Mouse (Mus musculus) hindbrain, embryonic 14.5 days (tissue): Measurements from ENCODE around the gene Mapk12. TPM values are rescaled to one million over a fixed set of nuclear protein-coding genes. Genes with fewer than 3 reads are reported as not detected.

ENCODE experiments used
- ATAC-seq: fragments of 200-750 bp; cut with Nextera tagmentation; 2 replicates; pipeline ENCODE4 v1.8.0; 2017; ENCODE audit warnings: moderate number of reproducible peaks, mild to moderate bottlenecking, moderate TSS enrichment, moderate library complexity; ENCODE audit not compliant: low FRiP score
- DNase-seq: peaks from one replicate; pipeline ENCODE4 v3.0.0-alpha.2; 2015; ENCODE audit warnings: low spot score
- H3K27ac ChIP-seq: fragments of 300-500 bp; sonication (generic); 2 replicates; pipeline ENCODE4 v1.5.1; 2014; ENCODE audit warnings: mild to moderate bottlenecking, moderate library complexity
- H3K27me3 ChIP-seq: fragments of 300-500 bp; sonication (generic); 2 replicates; pipeline ENCODE4 v1.6.1; 2014; ENCODE audit warnings: mild to moderate bottlenecking, low read length, mixed read lengths; ENCODE audit not compliant: control insufficient read depth, insufficient read depth
- H3K36me3 ChIP-seq: fragments of 300-500 bp; sonication (generic); replicated peaks from 2 replicates; pipeline ENCODE4 v1.6.1; 2014; ENCODE audit not compliant: control insufficient read depth, insufficient read depth
- H3K4me1 ChIP-seq: fragments of 300-500 bp; sonication (generic); replicated peaks from 2 replicates; pipeline ENCODE4 v1.6.1; 2014; ENCODE audit warnings: antibody characterized with exemption, low read length, mixed read lengths; ENCODE audit not compliant: control insufficient read depth, insufficient read depth
- H3K4me2 ChIP-seq: fragments of 300-500 bp; sonication (generic); replicated peaks from 2 replicates; pipeline ENCODE4 v1.6.1; 2014; ENCODE audit warnings: mild to moderate bottlenecking, moderate library complexity
- H3K4me3 ChIP-seq: fragments of 300-500 bp; sonication (generic); replicated peaks from 2 replicates; pipeline ENCODE4 v1.5.1; 2014; ENCODE audit warnings: mild to moderate bottlenecking, low read length
- H3K9ac ChIP-seq: fragments of 300-500 bp; sonication (generic); 2 replicates; pipeline ENCODE4 v1.6.1; 2014
- H3K9me3 ChIP-seq: fragments of 300-500 bp; sonication (generic); 2 replicates; pipeline ENCODE4 v1.6.1; 2016; ENCODE audit warnings: low read length; ENCODE audit not compliant: control insufficient read depth
- WGBS: fragments of 180-500 bp; shearing (Covaris S2); extraction: QIAGEN DNeasy Blood & Tissue Kit; methylation state at CpG from one replicate; pipeline ENCODE4 v1.1.7; 2014; 5-methylcytosine and 5-hydroxymethylcytosine counted together
- polyA plus RNA-seq: library from polyadenylated mRNA; unstranded; fragments of >200 nt; fragmentation: Nextera tagmentation; extraction: Ambion mirVana; gene quantifications from 2 replicates; pipeline ENCODE4 v1.2.1, GENCODE M21; 2014

Mapk12 gene
- polyA plus RNA-seq, 1 experiment from 2014 or later, result 4.0 TPM

DNA sequence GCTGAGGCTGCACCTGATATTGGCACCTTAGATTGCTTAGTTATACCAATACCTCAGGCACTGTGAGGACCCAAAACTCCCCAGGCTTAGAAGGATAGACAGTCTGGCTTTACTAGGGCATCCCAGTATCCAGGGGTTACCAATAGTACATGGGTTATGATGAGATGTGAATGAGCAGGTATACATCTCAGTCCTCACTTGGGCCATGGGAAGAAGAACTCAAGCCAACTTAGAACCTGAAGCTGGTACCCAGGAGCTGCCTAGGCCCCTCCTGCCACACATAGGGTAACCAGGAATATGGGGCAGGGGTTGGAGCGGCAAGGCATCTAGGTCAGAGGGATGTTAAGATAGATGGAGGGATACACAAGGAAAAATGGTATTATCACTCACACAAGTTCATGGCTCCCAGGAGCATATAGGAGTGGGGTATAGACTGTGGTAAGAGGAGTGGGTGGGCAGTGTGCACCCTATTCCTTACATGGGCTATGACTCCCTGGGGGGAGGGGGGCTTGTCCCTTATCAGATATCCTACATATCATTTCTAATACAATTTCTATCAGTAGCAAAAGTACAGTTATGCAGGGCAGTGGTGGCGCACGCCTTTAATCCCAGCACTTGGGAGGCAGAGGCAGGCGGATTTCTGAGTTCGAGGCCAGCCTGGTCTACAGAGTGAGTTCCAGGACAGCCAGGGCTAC lies 3.9 kb downstream of the Mapk12 start:
- peaks cover 13% of the 10 kb centered on the region for H3K4me1 ChIP-seq
- no peak overlapping the region for H3K4me3 ChIP-seq
- H3K36me3 ChIP-seq, result no peaks in the 10 kb centered on the region; the same call in 1 of the 2 replicates
- no peak overlapping the region for H3K9ac ChIP-seq
- no peak overlapping the region for H3K27ac ChIP-seq
- H3K4me2 ChIP-seq, result no peak overlapping the region
- H3K9me3 ChIP-seq, result no peaks in the 10 kb centered on the region
- 0 out of 2 replicates have a peak, but pooled peaks cover 14% of the 10 kb centered on the region for H3K27me3 ChIP-seq
- ATAC-seq, result no peak
- 99% methylated on average over 5 of the region's 5 CpGs for WGBS
- DNase-seq, result no peak

- no peak for ATAC-seq
- Histone ChIP-seq H3K4me3 (no peak overlapping the region), H3K27ac (no peak overlapping the region), H3K4me1 (peaks cover 13% of the 10 kb centered on the region), H3K27me3 (no peaks in the 10 kb centered on the region), H3K4me2 (no peak overlapping the region), H3K9ac (no peak overlapping the region), H3K36me3 (no peaks in the 10 kb centered on the region; the same call in 1 of the 2 replicates), H3K9me3 (no peaks in the 10 kb centered on the region)
- DNase-seq, result no peak
- WGBS, result 94% methylated on average over 3 of the region's 3 CpGs
Measured at GRCm38 (mm10) chr15:89131316-89131715, 9.2 kb downstream of the Mapk12 start.

GRCm38 (mm10) chr15:89130245-89130644 lies 10.3 kb downstream of the Mapk12 start:
- H3K9me3 ChIP-seq, result no peaks in the 10 kb centered on the region
- no peak overlapping the region for H3K27ac ChIP-seq
- no peaks in the 10 kb centered on the region for H3K27me3 ChIP-seq
- no peaks in the 10 kb centered on the region; the same call in 1 of the 2 replicates for H3K36me3 ChIP-seq
- no peak overlapping the region for H3K9ac ChIP-seq
- H3K4me1 ChIP-seq, result peaks cover 13% of the 10 kb centered on the region
- H3K4me2 ChIP-seq, result no peak overlapping the region
- no peak overlapping the region for H3K4me3 ChIP-seq
- ATAC-seq (no peak), DNase-seq (no peak)

DNA sequence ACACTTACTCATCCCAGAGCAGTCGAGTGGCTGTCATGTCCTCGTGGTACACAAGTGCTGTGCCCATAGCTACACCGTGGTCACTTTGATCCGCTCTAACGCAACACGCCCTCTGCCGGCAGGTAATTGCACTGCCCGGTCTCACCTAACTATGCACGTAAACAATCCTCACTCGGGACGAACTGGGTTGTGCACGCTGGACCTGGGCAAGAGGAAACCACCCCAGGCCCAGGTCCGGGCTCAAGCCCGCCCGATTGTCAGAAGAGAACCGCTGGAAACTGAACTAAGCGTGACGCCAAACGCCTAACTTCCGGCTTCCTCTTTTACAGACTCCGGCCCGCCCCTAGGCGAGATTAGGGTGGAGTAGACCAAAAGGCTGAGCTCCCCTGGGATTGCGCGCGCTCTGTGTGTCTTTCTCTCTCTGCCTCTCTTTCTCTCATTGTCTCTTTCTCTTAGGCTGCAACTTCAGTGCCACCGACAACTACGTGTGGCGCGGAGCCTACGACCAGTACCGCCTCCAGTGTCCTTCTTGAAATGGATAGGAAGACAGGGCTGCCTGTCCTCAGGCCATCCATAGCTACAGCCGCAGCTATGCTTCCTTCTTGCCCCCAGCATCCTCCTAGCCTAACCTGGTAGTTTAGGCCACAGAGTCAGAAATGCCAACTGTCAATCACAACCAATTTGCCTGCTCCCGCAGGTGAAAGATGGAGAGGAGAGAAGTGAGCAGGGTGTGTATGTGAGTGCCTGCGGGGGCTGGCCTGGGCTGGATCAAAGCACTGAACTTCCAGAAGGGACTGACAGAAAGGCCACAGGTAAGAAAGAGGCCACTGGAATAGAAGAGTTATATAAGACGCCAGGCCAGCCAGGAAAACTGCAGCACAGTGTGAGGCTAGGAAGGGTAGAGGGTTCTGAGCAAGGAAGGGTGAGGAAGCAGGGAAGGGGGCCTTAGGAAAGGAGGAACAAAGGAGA lies 11.8 kb downstream of the Mapk12 start, which contains the start of gene Hdac10:
Hdac10 (minus strand) TSS at position 319 of the 969 bp plus-strand sequence.
- Histone ChIP-seq H3K4me3 (peak within 1 kb of the TSS; percentile 43), H3K4me2 (peak within 1 kb of the TSS; percentile 69), H3K36me3 (peaks cover 10% of the 10 kb centered on the region; the same call in 1 of the 2 replicates), H3K4me1 (peaks cover 17% of the 10 kb centered on the region), H3K9me3 (no peaks in the 10 kb centered on the region), H3K27ac (peak within 1 kb of the TSS; percentile 75), H3K27me3 (no peaks in the 10 kb centered on the region), H3K9ac (peak within 1 kb of the TSS; percentile 56)
- DNase-seq (peak; percentile 84), ATAC-seq (peak; percentile 82)
- WGBS, result 3% methylated on average over 36 of the region's 36 CpGs

GRCm38 (mm10) chr15:89127364-89127940 lies 13.1 kb downstream of the Mapk12 start:
- Histone ChIP-seq H3K9ac (peak overlapping the region; percentile 56), H3K36me3 (peaks cover 10% of the 10 kb centered on the region; the same call in 1 of the 2 replicates), H3K9me3 (no peaks in the 10 kb centered on the region), H3K4me2 (peak overlapping the region; percentile 69), H3K4me3 (peak overlapping the region; percentile 43), H3K4me1 (peaks cover 21% of the 10 kb centered on the region), H3K27me3 (no peaks in the 10 kb centered on the region), H3K27ac (no peak overlapping the region)
- no peak for DNase-seq
- 91% methylated on average over 8 of the region's 8 CpGs for WGBS
- ATAC-seq, result no peak

DNA sequence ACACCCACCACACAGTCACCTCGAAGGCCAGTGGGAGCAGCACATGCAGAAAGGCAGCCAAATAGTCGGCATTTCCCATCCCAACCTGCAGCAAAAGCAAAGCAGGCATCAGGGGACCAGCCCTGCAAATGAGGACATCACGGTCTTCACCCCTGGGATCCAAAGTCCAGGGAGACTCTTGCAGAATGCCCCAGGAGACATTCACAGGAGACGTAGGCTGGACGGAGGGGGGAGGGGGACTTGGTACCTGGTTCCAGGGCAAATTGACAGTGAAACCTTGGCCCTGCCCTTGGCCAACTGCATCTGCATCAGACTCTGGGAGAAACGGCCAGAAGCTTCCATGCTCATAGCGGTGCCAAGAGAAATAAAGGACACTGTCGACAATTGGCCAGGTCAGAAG lies 13.9 kb downstream of the Mapk12 start:
- WGBS, result 92% methylated on average over 8 of the region's 8 CpGs
- Histone ChIP-seq H3K36me3 (peaks cover 10% of the 10 kb centered on the region; the same call in 1 of the 2 replicates), H3K27ac (no peak overlapping the region), H3K4me3 (no peak overlapping the region), H3K9me3 (no peaks in the 10 kb centered on the region), H3K27me3 (no peaks in the 10 kb centered on the region), H3K4me1 (peaks cover 29% of the 10 kb centered on the region), H3K4me2 (no peak overlapping the region), H3K9ac (no peak overlapping the region)
- ATAC-seq (no peak), DNase-seq (no peak)

GRCm38 (mm10) chr15:89125351-89125750 lies 15.2 kb downstream of the Mapk12 start:
- H3K4me1 ChIP-seq, result peaks cover 41% of the 10 kb centered on the region

GRCm38 (mm10) chr15:89124312-89124711 lies 16.2 kb downstream of the Mapk12 start:
- Histone ChIP-seq H3K27ac (peak overlapping the region; percentile 87; the same call in 1 of the 2 replicates), H3K4me3 (no peak overlapping the region), H3K4me2 (0 out of 2 replicates have a peak overlapping the region, but pooled peaks have one; percentile 98), H3K9ac (peak overlapping the region; percentile 71; the same call in 1 of the 2 replicates), H3K27me3 (no peaks in the 10 kb centered on the region), H3K36me3 (peaks cover 15% of the 10 kb centered on the region; the same call in 1 of the 2 replicates), H3K4me1 (peaks cover 47% of the 10 kb centered on the region), H3K9me3 (no peaks in the 10 kb centered on the region)
- 95% methylated on average over 3 of the region's 3 CpGs for WGBS
- DNase-seq (no peak), ATAC-seq (no peak)

More at GRCm38 (mm10) chr15:89125351-89125750, 15.2 kb downstream of the Mapk12 start:
- Histone ChIP-seq H3K27ac (no peak overlapping the region), H3K27me3 (no peaks in the 10 kb centered on the region), H3K36me3 (peaks cover 10% of the 10 kb centered on the region; the same call in 1 of the 2 replicates), H3K4me2 (no peak overlapping the region), H3K9me3 (no peaks in the 10 kb centered on the region), H3K4me3 (no peak overlapping the region), H3K9ac (no peak overlapping the region)
- ATAC-seq, result no peak
- DNase-seq, result no peak
- WGBS, result 92% methylated on average over 9 of the region's 9 CpGs
